Mouse (Mus musculus) midbrain, embryonic 12.5 days (tissue): ENCODE results near the gene Uqcc1. TPM values are rescaled to one million over a fixed set of nuclear protein-coding genes. Genes with fewer than 3 reads are reported as not detected.

Experiments used
- ATAC-seq: fragments of 200-750 bp; cut with Nextera tagmentation; 2 replicates; pipeline ENCODE4 v1.8.0; 2017; ENCODE audit warnings: low read depth, moderate TSS enrichment, moderate library complexity; ENCODE audit not compliant: low FRiP score
- H3K27ac ChIP-seq: fragments of 300-500 bp; sonication (generic); replicated peaks from 2 replicates; pipeline ENCODE4 v1.5.1; 2016; ENCODE audit warnings: mild to moderate bottlenecking
- H3K27me3 ChIP-seq: fragments of 300-500 bp; sonication (generic); 2 replicates; pipeline ENCODE4 v1.6.1; 2016; ENCODE audit warnings: mild to moderate bottlenecking
- H3K36me3 ChIP-seq: fragments of 300-500 bp; sonication (generic); 2 replicates; pipeline ENCODE4 v1.6.1; 2016
- H3K4me1 ChIP-seq: fragments of 300-500 bp; sonication (generic); 2 replicates; pipeline ENCODE4 v1.6.1; 2016
- H3K4me2 ChIP-seq: fragments of 300-500 bp; sonication (generic); replicated peaks from 2 replicates; pipeline ENCODE4 v1.6.1; 2016; ENCODE audit warnings: mild to moderate bottlenecking, moderate library complexity
- H3K4me3 ChIP-seq: fragments of 300-500 bp; sonication (generic); 2 replicates; pipeline ENCODE4 v1.5.1; 2016; ENCODE audit warnings: mild to moderate bottlenecking
- H3K9ac ChIP-seq: fragments of 300-500 bp; sonication (generic); replicated peaks from 2 replicates; pipeline ENCODE4 v1.6.1; 2016; ENCODE audit warnings: mild to moderate bottlenecking, moderate library complexity
- H3K9me3 ChIP-seq: fragments of 300-500 bp; sonication (generic); 2 replicates; pipeline ENCODE4 v1.6.1; 2016; ENCODE audit warnings: mild to moderate bottlenecking
- WGBS: fragments of 180-500 bp; shearing (Covaris S2); methylation state at CpG from one replicate; pipeline ENCODE4 v1.1.7; 2016; 5-methylcytosine and 5-hydroxymethylcytosine counted together
- polyA plus RNA-seq: library from polyadenylated mRNA; unstranded; fragments of >200 nt; fragmentation: Nextera tagmentation; extraction: Ambion mirVana; gene quantifications from 2 replicates; pipeline ENCODE4 v1.2.1, GENCODE M21; 2016

The Uqcc1 gene
- 73.7 and 87.6 TPM in 2 replicates for polyA plus RNA-seq

- Histone ChIP-seq H3K27ac (peak within 1 kb of the TSS; percentile 86), H3K27me3 (no peaks in the 10 kb centered on the region), H3K9me3 (no peaks in the 10 kb centered on the region), H3K36me3 (no peaks in the 10 kb centered on the region), H3K4me2 (peak within 1 kb of the TSS; percentile 82), H3K4me3 (peak within 1 kb of the TSS; percentile 68), H3K9ac (peak within 1 kb of the TSS; percentile 57), H3K4me1 (peaks cover 16% of the 10 kb centered on the region)
- 1% methylated on average over 38 of the region's 38 CpGs for WGBS
- ATAC-seq: peak; percentile 94
Measured at GRCm38 (mm10) chr2:155929531-155930442, at the start of gene Uqcc1. Uqcc1 (minus strand) TSS chr2:155930310.

GRCm38 (mm10) chr2:155979328-155979991, 49.4 kb upstream of the Uqcc1 start:
- 89% methylated on average over 5 of the region's 5 CpGs for WGBS
- Histone ChIP-seq H3K4me3 (no peak overlapping the region), H3K9ac (no peak overlapping the region), H3K27ac (no peak overlapping the region), H3K4me2 (no peak overlapping the region), H3K27me3 (no peaks in the 10 kb centered on the region), H3K36me3 (peaks cover 86% of the 10 kb centered on the region), H3K4me1 (no peaks in the 10 kb centered on the region), H3K9me3 (no peaks in the 10 kb centered on the region)
- ATAC-seq: no peak

- no peak overlapping the region for H3K27ac ChIP-seq
- WGBS: 81% methylated on average over 14 of the region's 14 CpGs
- H3K4me3 ChIP-seq: no peak overlapping the region
- H3K27me3 ChIP-seq: no peaks in the 10 kb centered on the region
- no peak for ATAC-seq
- no peaks in the 10 kb centered on the region for H3K9me3 ChIP-seq
- H3K36me3 ChIP-seq: peaks cover 83% of the 10 kb centered on the region
- no peak overlapping the region for H3K4me2 ChIP-seq
- no peaks in the 10 kb centered on the region for H3K4me1 ChIP-seq
- H3K9ac ChIP-seq: no peak overlapping the region
Measured at GRCm38 (mm10) chr2:155974087-155974731, 44.1 kb upstream of the Uqcc1 start.

- no peak overlapping the region for H3K9ac ChIP-seq
- ATAC-seq: no peak
- no peak overlapping the region for H3K27ac ChIP-seq
- no peaks in the 10 kb centered on the region for H3K4me1 ChIP-seq
- H3K4me3 ChIP-seq: no peak overlapping the region
- no peaks in the 10 kb centered on the region for H3K27me3 ChIP-seq
- no peaks in the 10 kb centered on the region for H3K9me3 ChIP-seq
- WGBS: 82% methylated on average over 6 of the region's 6 CpGs
- H3K4me2 ChIP-seq: no peak overlapping the region
- H3K36me3 ChIP-seq: peaks cover 87% of the 10 kb centered on the region
Measured at GRCm38 (mm10) chr2:155973348-155973747, 43.2 kb upstream of the Uqcc1 start.

- no peak overlapping the region for H3K27ac ChIP-seq
- no peaks in the 10 kb centered on the region for H3K4me1 ChIP-seq
- no peak overlapping the region for H3K4me2 ChIP-seq
- no peak overlapping the region for H3K9ac ChIP-seq
- ATAC-seq: no peak
- no peak overlapping the region for H3K4me3 ChIP-seq
- H3K36me3 ChIP-seq: peaks cover 66% of the 10 kb centered on the region
- no peaks in the 10 kb centered on the region for H3K9me3 ChIP-seq
- no peaks in the 10 kb centered on the region for H3K27me3 ChIP-seq
- 49% methylated on average over 1 of the region's 1 CpGs for WGBS
Measured at GRCm38 (mm10) chr2:155962991-155963390, 32.9 kb upstream of the Uqcc1 start.

GRCm38 (mm10) chr2:155961862-155962261, 31.8 kb upstream of the Uqcc1 start:
- Histone ChIP-seq H3K4me2 (no peak overlapping the region), H3K9ac (no peak overlapping the region), H3K4me3 (no peak overlapping the region), H3K4me1 (peaks cover 7% of the 10 kb centered on the region), H3K27ac (no peak overlapping the region), H3K27me3 (no peaks in the 10 kb centered on the region), H3K9me3 (no peaks in the 10 kb centered on the region), H3K36me3 (peaks cover 55% of the 10 kb centered on the region)
- ATAC-seq: no peak; the same call in 1 of the 2 replicates
- 77% methylated on average over 10 of the region's 10 CpGs for WGBS

GRCm38 (mm10) chr2:155959981-155960380, 29.9 kb upstream of the Uqcc1 start:
- Histone ChIP-seq H3K4me1 (peaks cover 7% of the 10 kb centered on the region), H3K9me3 (no peaks in the 10 kb centered on the region), H3K27ac (no peak overlapping the region), H3K27me3 (no peaks in the 10 kb centered on the region), H3K4me2 (no peak overlapping the region), H3K36me3 (peaks cover 38% of the 10 kb centered on the region), H3K9ac (no peak overlapping the region), H3K4me3 (no peak overlapping the region)
- ATAC-seq: no peak
- WGBS: 91% methylated on average over 5 of the region's 5 CpGs

- Histone ChIP-seq H3K27ac (peak within 1 kb of the TSS; percentile 84), H3K36me3 (0 out of 2 replicates have a peak, but pooled peaks cover 8% of the 10 kb centered on the region), H3K9ac (peak within 1 kb of the TSS; percentile 96), H3K4me2 (peak within 1 kb of the TSS; percentile 68), H3K4me1 (peaks cover 7% of the 10 kb centered on the region), H3K4me3 (peak within 1 kb of the TSS; percentile 84), H3K27me3 (peaks cover 8% of the 10 kb centered on the region), H3K9me3 (no peaks in the 10 kb centered on the region)
- WGBS: under 1% methylated on average over 59 of the region's 59 CpGs
- ATAC-seq: peak; percentile 97
Measured at GRCm38 (mm10) chr2:155956134-155957059, 26.3 kb upstream of the Uqcc1 start, which contains the start of gene Cep250. Cep250 (plus strand) TSS chr2:155956458.

- Histone ChIP-seq H3K27me3 (peaks cover 12% of the 10 kb centered on the region), H3K4me3 (no peak overlapping the region), H3K4me2 (no peak overlapping the region), H3K27ac (no peak overlapping the region), H3K36me3 (no peaks in the 10 kb centered on the region), H3K9me3 (no peaks in the 10 kb centered on the region), H3K4me1 (peaks cover 1% of the 10 kb centered on the region), H3K9ac (no peak overlapping the region)
- no peak for ATAC-seq
Measured at GRCm38 (mm10) chr2:155952006-155952405, 21.9 kb upstream of the Uqcc1 start.

GRCm38 (mm10) chr2:155949362-155949761, 19.3 kb upstream of the Uqcc1 start:
- Histone ChIP-seq H3K4me3 (no peak overlapping the region), H3K9me3 (no peaks in the 10 kb centered on the region), H3K9ac (no peak overlapping the region), H3K4me2 (no peak overlapping the region), H3K27ac (no peak overlapping the region), H3K27me3 (peaks cover 15% of the 10 kb centered on the region), H3K36me3 (no peaks in the 10 kb centered on the region), H3K4me1 (peaks cover 20% of the 10 kb centered on the region)
- 28% methylated on average over 6 of the region's 6 CpGs for WGBS
- no peak for ATAC-seq

- H3K9me3 ChIP-seq: no peaks in the 10 kb centered on the region
- peaks cover 37% of the 10 kb centered on the region for H3K4me1 ChIP-seq
- 75% methylated on average over 5 of the region's 5 CpGs for WGBS
- no peak overlapping the region for H3K27ac ChIP-seq
- H3K4me3 ChIP-seq: no peak overlapping the region
- peaks cover 15% of the 10 kb centered on the region for H3K27me3 ChIP-seq
- no peaks in the 10 kb centered on the region for H3K36me3 ChIP-seq
- H3K9ac ChIP-seq: no peak overlapping the region
- ATAC-seq: no peak
- H3K4me2 ChIP-seq: no peak overlapping the region
Measured at GRCm38 (mm10) chr2:155947390-155948002, 17.4 kb upstream of the Uqcc1 start.
